Mouse (Mus musculus): ENCODE results near the gene Zfp750.

Zfp750 gene

GRCm38 (mm10) chr11:121542471-121542870, 23.3 kb upstream of the Zfp750 start:
- DNase-seq (ENCODE audit: low read depth, low spot score) = no peak

- no peak for DNase-seq (ENCODE audit: low read depth, low spot score)
These were observed 17.4 kb upstream of the Zfp750 start for GRCm38 (mm10) chr11:121536528-121536927.

- no peak for DNase-seq (ENCODE audit: low read depth, low spot score)
These were observed 10.6 kb upstream of the Zfp750 start for GRCm38 (mm10) chr11:121529747-121530146.

- DNase-seq (ENCODE audit: low read depth, low spot score) = no peak
These were observed 5.1 kb upstream of the Zfp750 start for GRCm38 (mm10) chr11:121524191-121524590.

GRCm38 (mm10) chr11:121522156-121522762, 3.1 kb upstream of the Zfp750 start:
- no peak for DNase-seq (ENCODE audit: low read depth, low spot score)

GRCm38 (mm10) chr11:121520761-121521160, 1.6 kb upstream of the Zfp750 start:
- DNase-seq (ENCODE audit: low read depth, low spot score) = no peak

- DNase-seq (ENCODE audit: low read depth, low spot score) = peak; percentile 31
These were observed 570 bp upstream of the Zfp750 start for GRCm38 (mm10) chr11:121519703-121520102.

- DNase-seq (ENCODE audit: low read depth, low spot score) = no peak
These were observed 1.3 kb downstream of the Zfp750 start for GRCm38 (mm10) chr11:121517687-121518465.

- no peak for DNase-seq (ENCODE audit: low read depth, low spot score)
These were observed 2.2 kb downstream of the Zfp750 start for GRCm38 (mm10) chr11:121516906-121517305.

GRCm38 (mm10) chr11:121515996-121516395, 3.1 kb downstream of the Zfp750 start:
- DNase-seq (ENCODE audit: low read depth, low spot score) = no peak

- DNase-seq (ENCODE audit: low read depth, low spot score) = no peak
These were observed 6.1 kb downstream of the Zfp750 start for GRCm38 (mm10) chr11:121512896-121513572.

GRCm38 (mm10) chr11:121510512-121511246, 8.5 kb downstream of the Zfp750 start:
- no peak for DNase-seq (ENCODE audit: low read depth, low spot score)

GRCm38 (mm10) chr11:121508478-121508877, 10.7 kb downstream of the Zfp750 start:
- no peak for DNase-seq (ENCODE audit: low read depth, low spot score)

- no peak for DNase-seq (ENCODE audit: low read depth, low spot score)
These were observed 16.9 kb downstream of the Zfp750 start for GRCm38 (mm10) chr11:121502000-121502860.

- DNase-seq (ENCODE audit: low read depth, low spot score) = no peak
These were observed 17.6 kb downstream of the Zfp750 start for GRCm38 (mm10) chr11:121501525-121501924.

- DNase-seq (ENCODE audit: low read depth, low spot score) = no peak
These were observed 18.5 kb downstream of the Zfp750 start for GRCm38 (mm10) chr11:121500595-121500994.

- no peak for DNase-seq (ENCODE audit: low read depth, low spot score)
These were observed 28.5 kb downstream of the Zfp750 start for GRCm38 (mm10) chr11:121490651-121491050.

- DNase-seq (ENCODE audit: low read depth, low spot score) = no peak
These were observed 33.3 kb downstream of the Zfp750 start for GRCm38 (mm10) chr11:121485882-121486281.

- no peak for DNase-seq (ENCODE audit: low read depth, low spot score)
These were observed 38.0 kb downstream of the Zfp750 start for GRCm38 (mm10) chr11:121481129-121481528.

- no peak for DNase-seq (ENCODE audit: low read depth, low spot score)
These were observed 39.5 kb downstream of the Zfp750 start for GRCm38 (mm10) chr11:121479476-121480203.
